Mouse (Mus musculus) liver, adult 2 months (tissue): ENCODE data around the gene Gm29666.

Experiments used
- CTCF ChIP-seq: fragments of 200-500 bp; IDR thresholded peaks from 2 replicates; pipeline ENCODE4 v1.5.1; 2011; ENCODE audit warnings: low read depth, low read length, control low read depth
- POLR2A ChIP-seq: fragments of 200-500 bp; IDR thresholded peaks from 2 replicates; pipeline ENCODE4 v1.6.1; 2011; ENCODE audit warnings: low read length, control low read depth; ENCODE audit not compliant: insufficient read depth; ENCODE audit errors: extremely low read depth

GRCm38 (mm10) chr15:84903843-84904385 lies 15.9 kb downstream of the Gm29666 start:
- no peak for TF ChIP-seq CTCF
- no peak for TF ChIP-seq POLR2A
